Mouse (Mus musculus): ENCODE measurements around the gene Fer. TPM values are rescaled to one million over a fixed set of nuclear protein-coding genes. Genes with fewer than 3 reads are reported as not detected.

Fer gene
- total and polyA plus RNA-seq, 2 experiments from 2014 or later: 22.6 to 22.7 TPM

DNA sequence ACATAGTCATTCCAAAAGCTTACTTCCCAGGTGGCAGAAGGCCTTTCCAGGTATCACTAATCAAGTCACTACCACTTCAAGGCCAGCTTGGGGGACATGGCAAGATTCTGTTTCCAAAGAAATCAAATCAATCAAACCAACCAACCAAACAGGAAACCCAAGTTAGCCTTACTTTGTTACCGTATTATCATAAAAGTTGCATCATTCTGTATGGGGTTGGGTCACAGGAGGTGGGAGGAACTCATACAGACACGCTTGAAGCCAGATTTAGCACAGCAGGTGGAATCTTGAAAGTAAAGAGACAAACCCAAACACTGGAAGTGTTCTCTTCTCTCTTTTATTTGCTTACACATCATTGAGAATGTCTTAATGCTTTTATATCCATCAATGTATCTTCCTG is 125.8 kb downstream of the Fer start:
- ATAC-seq (ENCODE audit: low FRiP score): no peak
- no peak for TF ChIP-seq CTCF (IDR thresholded peaks at IDR 0.05)
- 64% methylated on average over 2 of the region's 2 CpGs for WGBS

DNA sequence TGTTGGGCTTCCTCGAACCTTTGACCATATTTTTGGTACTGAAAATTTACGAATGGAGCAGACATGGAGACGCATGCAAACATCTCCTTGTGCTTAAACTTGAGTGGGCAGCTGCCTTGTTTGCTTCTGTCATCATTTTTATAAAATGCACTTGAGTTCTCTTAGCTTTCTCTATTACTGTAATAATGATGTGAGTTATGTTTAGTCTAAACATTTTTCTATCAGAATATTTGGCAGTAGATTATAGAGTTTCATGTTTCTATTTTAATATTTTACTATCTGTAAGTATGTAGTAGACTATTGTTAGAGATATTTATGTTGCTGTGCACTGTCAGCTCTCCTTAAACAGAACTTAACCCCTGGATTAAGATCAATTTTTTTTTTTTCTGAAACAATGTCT is 128.3 kb downstream of the Fer start:
- DNase-seq (ENCODE audit: low spot score) (no peak), ATAC-seq (ENCODE audit: low FRiP score) (no peak)
- Histone ChIP-seq H3K27ac (ENCODE audit: low read depth, low read length) (no peak overlapping the region), H3K4me3 (ENCODE audit: low read depth, low read length) (no peak overlapping the region), H3K27me3 (ENCODE audit: insufficient read depth, low read length) (no peaks in the 10 kb centered on the region), H3K9me3 (ENCODE audit: low read length) (no peaks in the 10 kb centered on the region), H3K36me3 (ENCODE audit: insufficient read depth, low read length) (no peaks in the 10 kb centered on the region), H3K4me2 (ENCODE audit: low read depth, low read length, poor library complexity, severe bottlenecking) (no peak overlapping the region), H3K9ac (replicated peaks; ENCODE audit: low read length, poor library complexity, severe bottlenecking) (no peak overlapping the region), H3K4me1 (ENCODE audit: insufficient read depth, low read length) (no peaks in the 10 kb centered on the region)
- 93% methylated on average over 3 of the region's 3 CpGs for WGBS
- no peak for TF ChIP-seq CTCF (IDR thresholded peaks at IDR 0.05)

More for the DNA sequence above, 125.8 kb downstream of the Fer start:
- Histone ChIP-seq H3K27me3 (ENCODE audit: insufficient read depth, low read length) (no peaks in the 10 kb centered on the region), H3K9ac (replicated peaks; ENCODE audit: low read length, poor library complexity, severe bottlenecking) (no peak overlapping the region), H3K4me2 (ENCODE audit: low read depth, low read length, poor library complexity, severe bottlenecking) (no peak overlapping the region), H3K27ac (ENCODE audit: low read depth, low read length) (no peak overlapping the region), H3K4me1 (ENCODE audit: insufficient read depth, low read length) (no peaks in the 10 kb centered on the region), H3K4me3 (ENCODE audit: low read depth, low read length) (no peak overlapping the region), H3K36me3 (ENCODE audit: insufficient read depth, low read length) (no peaks in the 10 kb centered on the region), H3K9me3 (ENCODE audit: low read length) (no peaks in the 10 kb centered on the region)
- no peak for DNase-seq (ENCODE audit: low spot score)

DNA sequence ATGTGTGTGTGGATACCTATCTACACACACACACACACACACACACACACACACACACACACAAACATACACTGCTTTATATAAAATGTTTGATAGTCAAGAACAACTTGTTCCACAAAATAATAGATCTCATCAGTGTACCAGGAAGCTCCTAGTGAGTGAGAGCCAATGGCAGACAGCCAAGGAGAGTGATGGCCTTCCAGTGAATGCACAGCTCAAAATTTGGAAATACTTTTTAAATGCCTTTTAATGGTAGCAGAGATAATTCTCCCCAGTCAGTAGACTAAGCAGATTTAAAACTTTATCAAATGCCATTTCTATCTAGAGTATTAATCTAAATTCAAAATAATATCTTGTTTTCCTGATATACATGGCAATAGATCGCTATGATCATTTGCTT is 133.1 kb downstream of the Fer start:
- Histone ChIP-seq H3K4me1 (ENCODE audit: insufficient read depth, low read length) (no peaks in the 10 kb centered on the region), H3K4me2 (ENCODE audit: low read depth, low read length, poor library complexity, severe bottlenecking) (no peak overlapping the region), H3K27ac (ENCODE audit: low read depth, low read length) (no peak overlapping the region), H3K9ac (replicated peaks; ENCODE audit: low read length, poor library complexity, severe bottlenecking) (no peak overlapping the region), H3K36me3 (ENCODE audit: insufficient read depth, low read length) (no peaks in the 10 kb centered on the region), H3K4me3 (ENCODE audit: low read depth, low read length) (no peak overlapping the region), H3K27me3 (ENCODE audit: insufficient read depth, low read length) (no peaks in the 10 kb centered on the region), H3K9me3 (ENCODE audit: low read length) (no peaks in the 10 kb centered on the region)
- DNase-seq (ENCODE audit: low spot score): no peak
- no peak for TF ChIP-seq CTCF (IDR thresholded peaks at IDR 0.05)
- no peak for ATAC-seq (ENCODE audit: low FRiP score)
- WGBS: 90% methylated on average over 1 of the region's 1 CpGs

DNA sequence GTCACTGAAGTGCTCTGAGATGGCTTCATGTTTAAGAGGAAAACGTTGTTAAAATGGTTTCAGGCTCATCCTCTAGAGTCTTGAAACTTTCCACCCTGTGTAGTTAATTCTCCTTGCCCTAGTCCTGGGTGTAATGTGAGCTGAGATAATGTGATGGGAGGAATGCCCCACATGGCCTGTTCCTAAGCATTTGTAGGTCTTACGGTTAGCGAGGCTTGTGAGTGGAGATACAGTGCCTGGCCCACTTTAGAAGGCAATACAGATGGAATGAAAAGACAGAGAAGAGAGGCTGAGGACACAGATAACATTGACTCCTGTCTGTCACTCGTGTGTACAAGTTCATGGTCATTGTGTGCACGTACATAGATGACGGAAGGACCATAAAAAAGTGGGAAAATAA is 134.8 kb downstream of the Fer start:
- TF ChIP-seq CTCF (IDR thresholded peaks at IDR 0.05): no peak
- H3K27ac ChIP-seq (ENCODE audit: low read depth, low read length): no peak overlapping the region
- no peaks in the 10 kb centered on the region for H3K4me1 ChIP-seq (ENCODE audit: insufficient read depth, low read length)
- H3K4me2 ChIP-seq (ENCODE audit: low read depth, low read length, poor library complexity, severe bottlenecking): no peak overlapping the region
- 92% methylated on average over 6 of the region's 6 CpGs for WGBS
- no peak for ATAC-seq (ENCODE audit: low FRiP score)
- no peaks in the 10 kb centered on the region for H3K27me3 ChIP-seq (ENCODE audit: insufficient read depth, low read length)
- DNase-seq (ENCODE audit: low spot score): no peak
- H3K9me3 ChIP-seq (ENCODE audit: low read length): no peaks in the 10 kb centered on the region
- H3K36me3 ChIP-seq (ENCODE audit: insufficient read depth, low read length): no peaks in the 10 kb centered on the region
- H3K4me3 ChIP-seq (ENCODE audit: low read depth, low read length): no peak overlapping the region
- no peak overlapping the region for H3K9ac ChIP-seq (replicated peaks; ENCODE audit: low read length, poor library complexity, severe bottlenecking)

DNA sequence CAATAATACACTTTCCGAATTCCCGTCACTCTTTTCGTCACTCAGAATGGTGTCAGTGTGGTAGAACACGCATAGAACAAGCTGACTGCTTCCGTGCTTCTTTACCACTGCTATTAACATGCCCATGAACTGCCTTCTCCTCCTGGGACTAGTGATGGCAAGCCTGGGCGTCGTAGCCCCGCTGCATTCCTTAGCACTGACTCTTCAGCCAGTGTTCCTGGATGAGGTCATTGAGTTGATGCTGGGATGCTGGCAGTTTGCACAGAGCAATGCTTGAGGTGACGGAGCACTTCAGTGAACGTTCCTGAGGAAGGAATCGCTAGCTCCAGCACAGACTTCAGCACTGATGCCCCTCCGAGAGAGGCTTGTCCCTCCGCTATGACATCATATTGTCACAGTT is 140.6 kb downstream of the Fer start:
- DNase-seq (ENCODE audit: low spot score) (no peak), ATAC-seq (ENCODE audit: low FRiP score) (no peak)
- H3K4me2 ChIP-seq (ENCODE audit: low read depth, low read length, poor library complexity, severe bottlenecking): no peak overlapping the region
- 81% methylated on average over 13 of the region's 13 CpGs for WGBS
- H3K9ac ChIP-seq (replicated peaks; ENCODE audit: low read length, poor library complexity, severe bottlenecking): no peak overlapping the region
- no peak overlapping the region for H3K27ac ChIP-seq (ENCODE audit: low read depth, low read length)
- no peaks in the 10 kb centered on the region for H3K9me3 ChIP-seq (ENCODE audit: low read length)
- no peak for TF ChIP-seq CTCF (IDR thresholded peaks at IDR 0.05)
- no peaks in the 10 kb centered on the region for H3K36me3 ChIP-seq (ENCODE audit: insufficient read depth, low read length)
- no peak overlapping the region for H3K4me3 ChIP-seq (ENCODE audit: low read depth, low read length)
- no peaks in the 10 kb centered on the region for H3K4me1 ChIP-seq (ENCODE audit: insufficient read depth, low read length)
- H3K27me3 ChIP-seq (ENCODE audit: insufficient read depth, low read length): no peaks in the 10 kb centered on the region

DNA sequence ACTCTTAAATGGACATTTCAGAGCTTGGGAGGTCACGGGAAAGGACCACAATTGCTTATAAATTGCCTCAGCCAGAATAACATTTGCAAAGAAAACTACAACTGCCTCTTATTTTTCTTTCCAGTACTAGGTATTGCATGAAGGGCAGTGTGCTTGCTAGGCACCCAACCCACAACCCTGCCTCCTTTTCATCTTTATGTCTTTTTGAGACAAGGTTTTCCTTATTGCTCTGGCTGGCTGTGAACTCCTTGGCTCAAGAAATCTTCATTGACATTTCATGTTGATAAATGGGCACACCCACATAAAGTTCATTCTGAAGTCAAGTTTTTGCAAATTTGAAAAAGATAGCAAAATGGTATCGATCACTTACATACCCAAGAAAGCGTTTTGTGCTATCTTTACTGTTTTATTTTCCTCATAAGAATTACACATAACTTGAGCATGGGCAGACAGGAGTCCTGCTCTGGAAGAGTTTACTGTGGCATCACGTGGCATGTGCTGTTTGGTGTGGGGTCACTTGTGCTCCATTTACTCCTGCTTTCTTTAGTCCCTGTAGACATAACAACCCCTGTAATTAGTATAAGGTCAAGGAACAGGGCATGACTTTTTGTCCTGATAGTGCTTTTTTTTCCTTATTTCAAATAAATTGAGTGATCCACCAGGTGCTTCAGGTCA is 142.8 kb downstream of the Fer start:
- WGBS: 94% methylated on average over 4 of the region's 4 CpGs
- no peak overlapping the region for H3K4me2 ChIP-seq (ENCODE audit: low read depth, low read length, poor library complexity, severe bottlenecking)
- no peak for ATAC-seq (ENCODE audit: low FRiP score)

More for the DNA sequence above, 142.8 kb downstream of the Fer start:
- Histone ChIP-seq H3K9me3 (ENCODE audit: low read length) (no peaks in the 10 kb centered on the region), H3K27ac (ENCODE audit: low read depth, low read length) (no peak overlapping the region), H3K9ac (replicated peaks; ENCODE audit: low read length, poor library complexity, severe bottlenecking) (no peak overlapping the region), H3K27me3 (ENCODE audit: insufficient read depth, low read length) (no peaks in the 10 kb centered on the region), H3K36me3 (ENCODE audit: insufficient read depth, low read length) (no peaks in the 10 kb centered on the region), H3K4me1 (ENCODE audit: insufficient read depth, low read length) (no peaks in the 10 kb centered on the region), H3K4me3 (ENCODE audit: low read depth, low read length) (no peak overlapping the region)
- no peak for TF ChIP-seq CTCF (IDR thresholded peaks at IDR 0.05)
- DNase-seq (ENCODE audit: low spot score): no peak
